Mouse (Mus musculus): ENCODE results near the gene Skap1. TPM values are rescaled to one million over a fixed set of nuclear protein-coding genes. Genes with fewer than 3 reads are reported as not detected.
"Not testable (repeated sequence)": the region's sequence is repeated elsewhere in the genome, so short reads cannot be mapped to it uniquely, and the experiment has no call there.

Gene Skap1
- polyA plus RNA-seq, 1 experiment from 2014 or later: 2.1 TPM

DNA sequence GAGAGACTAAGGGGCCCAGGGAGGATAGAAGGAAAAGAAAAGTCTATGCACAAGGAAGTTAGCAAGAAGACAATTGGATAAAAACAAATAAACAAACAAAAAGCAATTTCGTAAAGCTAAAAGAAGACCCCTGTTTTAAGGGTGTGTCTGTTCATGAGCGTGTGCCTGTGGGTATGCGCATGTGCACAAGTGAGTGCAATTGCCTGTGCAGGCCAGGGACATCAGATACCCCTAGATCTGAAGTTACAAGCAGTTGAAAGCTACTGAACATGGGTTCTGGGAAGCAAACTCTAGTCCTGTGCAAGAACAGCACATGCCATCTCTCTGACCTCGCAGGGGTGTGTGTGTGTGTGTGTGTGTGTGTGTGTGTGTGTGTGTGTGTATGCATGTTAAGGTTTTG lies 233.1 kb downstream of the Skap1 start:
- Histone ChIP-seq H3K4me2 (ENCODE audit: low read depth, low read length) (no peak overlapping the region), H3K9me3 (ENCODE audit: control insufficient read depth, low read length) (no peaks in the 10 kb centered on the region), H3K9ac (ENCODE audit: low read length) (no peak overlapping the region), H3K36me3 (ENCODE audit: control insufficient read depth, insufficient read depth, low read length) (no peaks in the 10 kb centered on the region), H3K4me1 (replicated peaks; ENCODE audit: control insufficient read depth, insufficient read depth, low read length) (no peaks in the 10 kb centered on the region), H3K4me3 (ENCODE audit: low read length) (no peak overlapping the region), H3K27ac (ENCODE audit: low read length) (no peak overlapping the region), H3K27me3 (ENCODE audit: control insufficient read depth, insufficient read depth, low read depth, low read length) (no peaks in the 10 kb centered on the region)
- ATAC-seq (ENCODE audit: low read depth): no peak
- WGBS: 82% methylated on average over 4 of the region's 4 CpGs

DNA sequence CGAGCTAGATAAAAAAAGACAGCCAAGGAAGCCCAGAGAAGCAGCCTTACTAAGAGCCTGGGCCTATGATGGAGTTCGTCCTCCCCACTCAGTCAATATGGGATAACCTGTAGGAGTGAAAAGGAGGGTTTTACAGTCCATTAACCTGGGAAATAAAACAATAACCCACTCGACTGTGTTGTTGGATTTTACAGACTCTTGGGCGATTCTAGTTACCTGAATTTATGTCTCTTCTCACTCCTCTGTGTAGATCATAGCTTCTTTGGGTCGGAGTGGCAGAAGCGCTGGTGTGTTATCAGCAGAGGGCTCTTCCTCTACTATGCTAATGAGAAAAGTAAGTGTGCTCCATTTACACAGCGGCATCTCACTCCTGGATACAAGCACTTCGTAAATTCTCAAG lies 239.4 kb downstream of the Skap1 start:
- H3K4me3 ChIP-seq (ENCODE audit: low read length): no peak overlapping the region
- no peaks in the 10 kb centered on the region for H3K4me1 ChIP-seq (replicated peaks; ENCODE audit: control insufficient read depth, insufficient read depth, low read length)
- H3K9ac ChIP-seq (ENCODE audit: low read length): no peak overlapping the region
- H3K4me2 ChIP-seq (ENCODE audit: low read depth, low read length): no peak overlapping the region
- H3K27ac ChIP-seq (ENCODE audit: low read length): no peak overlapping the region
- no peaks in the 10 kb centered on the region for H3K36me3 ChIP-seq (ENCODE audit: control insufficient read depth, insufficient read depth, low read length)
- no peaks in the 10 kb centered on the region for H3K9me3 ChIP-seq (ENCODE audit: control insufficient read depth, low read length)
- no peak for ATAC-seq (ENCODE audit: low read depth)
- WGBS: 72% methylated on average over 8 of the region's 8 CpGs
- H3K27me3 ChIP-seq (ENCODE audit: control insufficient read depth, insufficient read depth, low read depth, low read length): no peaks in the 10 kb centered on the region

DNA sequence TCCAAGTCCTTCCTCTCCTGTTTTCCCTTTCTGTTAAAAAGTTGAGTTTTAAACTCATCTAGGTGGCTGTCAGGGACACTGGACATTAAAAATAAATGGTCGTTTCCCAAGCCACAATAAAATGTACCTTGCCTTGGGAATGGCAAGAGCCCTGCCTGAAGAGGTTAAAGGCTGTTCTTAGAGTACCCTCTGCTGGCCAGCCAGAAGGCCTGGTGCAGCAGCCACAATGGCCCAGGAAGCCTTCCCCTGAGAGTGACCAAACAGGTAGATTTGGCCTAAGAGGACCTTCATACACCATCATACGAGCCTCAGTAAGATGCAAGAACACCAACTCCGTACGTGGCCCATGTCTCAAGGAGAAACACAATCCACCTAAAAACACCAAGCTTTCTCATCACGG lies 246.9 kb downstream of the Skap1 start:
- Histone ChIP-seq H3K9me3 (ENCODE audit: control insufficient read depth, low read length) (no peaks in the 10 kb centered on the region), H3K27ac (ENCODE audit: low read length) (no peak overlapping the region), H3K4me2 (ENCODE audit: low read depth, low read length) (no peak overlapping the region), H3K27me3 (ENCODE audit: control insufficient read depth, insufficient read depth, low read depth, low read length) (no peaks in the 10 kb centered on the region), H3K4me1 (replicated peaks; ENCODE audit: control insufficient read depth, insufficient read depth, low read length) (no peaks in the 10 kb centered on the region), H3K36me3 (ENCODE audit: control insufficient read depth, insufficient read depth, low read length) (no peaks in the 10 kb centered on the region), H3K9ac (ENCODE audit: low read length) (no peak overlapping the region), H3K4me3 (ENCODE audit: low read length) (no peak overlapping the region)
- no peak for ATAC-seq (ENCODE audit: low read depth)
- 58% methylated on average over 5 of the region's 5 CpGs for WGBS

DNA sequence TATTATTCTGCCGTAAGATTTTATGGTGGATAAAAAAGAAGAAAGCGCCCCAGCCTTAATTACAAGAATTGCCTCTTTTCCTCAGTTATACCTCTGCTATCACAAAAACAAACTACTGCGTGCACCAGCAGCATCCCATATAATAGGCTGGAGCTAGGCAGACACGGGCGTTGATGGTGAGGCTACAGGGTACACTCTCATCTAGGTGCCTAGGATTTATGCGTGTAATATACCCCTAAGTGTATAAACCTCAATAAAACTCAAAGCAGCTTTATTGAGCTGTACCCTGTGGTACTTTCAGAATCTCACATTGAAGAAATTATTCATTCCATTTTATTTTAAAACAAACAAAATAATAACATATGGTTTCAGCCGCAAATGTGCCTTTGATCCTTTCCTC lies 247.3 kb downstream of the Skap1 start:
- Histone ChIP-seq H3K4me2 (ENCODE audit: low read depth, low read length) (no peak overlapping the region), H3K36me3 (ENCODE audit: control insufficient read depth, insufficient read depth, low read length) (no peaks in the 10 kb centered on the region), H3K27ac (ENCODE audit: low read length) (no peak overlapping the region), H3K9me3 (ENCODE audit: control insufficient read depth, low read length) (no peaks in the 10 kb centered on the region), H3K4me1 (replicated peaks; ENCODE audit: control insufficient read depth, insufficient read depth, low read length) (no peaks in the 10 kb centered on the region), H3K27me3 (ENCODE audit: control insufficient read depth, insufficient read depth, low read depth, low read length) (no peaks in the 10 kb centered on the region), H3K9ac (ENCODE audit: low read length) (no peak overlapping the region), H3K4me3 (ENCODE audit: low read length) (no peak overlapping the region)
- ATAC-seq (ENCODE audit: low read depth): no peak
- 91% methylated on average over 7 of the region's 7 CpGs for WGBS

DNA sequence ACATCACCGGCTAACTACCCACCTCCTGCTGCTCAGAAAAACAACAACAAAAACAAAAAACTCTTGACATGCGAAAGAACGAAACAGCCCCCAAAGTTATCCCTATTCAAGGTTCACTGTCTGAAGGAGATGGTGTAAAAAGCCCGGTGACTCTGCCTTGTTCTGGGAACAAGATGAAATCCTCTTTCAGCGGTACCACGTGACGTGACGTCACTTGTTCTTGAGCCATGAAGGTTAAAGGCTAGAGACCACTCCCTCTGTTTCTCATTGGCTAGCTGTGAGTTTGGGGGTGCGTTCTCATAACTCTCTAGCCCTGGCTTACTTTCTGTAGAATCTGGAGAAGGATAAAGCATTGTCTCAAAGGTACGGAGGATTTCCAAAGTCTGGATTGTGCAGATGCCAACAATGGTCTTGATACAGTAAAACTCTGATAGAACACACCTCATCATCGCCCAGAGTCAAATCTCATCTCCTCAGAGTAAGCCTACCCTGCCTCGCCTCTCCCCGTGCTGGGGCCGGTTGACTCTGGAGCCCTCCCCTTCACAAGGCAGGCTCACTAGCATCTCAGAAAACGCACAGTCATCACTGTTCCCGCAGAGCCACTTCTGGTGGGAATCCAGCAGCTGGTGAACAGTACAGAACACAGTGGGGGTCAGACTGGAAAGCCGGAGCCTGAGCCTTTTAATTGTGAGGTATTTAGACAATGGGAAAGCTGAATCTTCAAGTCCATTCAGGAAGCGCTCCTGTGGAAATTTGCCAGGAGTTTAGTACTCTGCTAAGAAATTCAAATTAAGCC lies 249.0 kb downstream of the Skap1 start:
- H3K9me3 ChIP-seq (ENCODE audit: control insufficient read depth, low read length): no peaks in the 10 kb centered on the region
- H3K4me1 ChIP-seq (replicated peaks; ENCODE audit: control insufficient read depth, insufficient read depth, low read length): no peaks in the 10 kb centered on the region
- H3K27me3 ChIP-seq (ENCODE audit: control insufficient read depth, insufficient read depth, low read depth, low read length): no peaks in the 10 kb centered on the region
- H3K36me3 ChIP-seq (ENCODE audit: control insufficient read depth, insufficient read depth, low read length): no peaks in the 10 kb centered on the region
- WGBS: 55% methylated on average over 18 of the region's 18 CpGs
- no peak for ATAC-seq (ENCODE audit: low read depth)
- H3K4me2 ChIP-seq (ENCODE audit: low read depth, low read length): no peak overlapping the region
- no peak overlapping the region for H3K4me3 ChIP-seq (ENCODE audit: low read length)
- no peak overlapping the region for H3K27ac ChIP-seq (ENCODE audit: low read length)
- no peak overlapping the region for H3K9ac ChIP-seq (ENCODE audit: low read length)

DNA sequence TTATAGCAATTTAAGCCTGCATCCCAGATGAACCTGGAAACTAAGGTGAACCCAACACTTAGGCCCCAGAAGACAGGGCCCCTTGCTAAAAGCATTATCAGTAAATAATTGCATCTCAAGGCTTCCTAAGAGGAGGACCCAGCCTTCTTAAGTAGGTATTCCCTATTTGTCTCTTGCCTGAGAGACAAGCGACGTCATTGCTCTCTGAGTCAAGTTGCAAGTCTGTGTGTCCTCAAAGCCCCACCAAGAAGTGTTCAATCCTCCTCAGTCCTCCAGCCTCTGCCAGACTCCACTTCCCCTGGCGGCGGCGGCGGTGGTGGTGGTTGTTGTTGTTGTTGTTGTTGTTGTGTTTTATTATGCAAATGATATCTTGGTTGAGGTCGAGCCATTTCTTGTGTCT lies 249.6 kb downstream of the Skap1 start:
- Histone ChIP-seq H3K27ac (ENCODE audit: low read length) (no peak overlapping the region), H3K4me1 (replicated peaks; ENCODE audit: control insufficient read depth, insufficient read depth, low read length) (no peaks in the 10 kb centered on the region), H3K27me3 (ENCODE audit: control insufficient read depth, insufficient read depth, low read depth, low read length) (no peaks in the 10 kb centered on the region), H3K9ac (ENCODE audit: low read length) (no peak overlapping the region), H3K4me3 (ENCODE audit: low read length) (no peak overlapping the region), H3K4me2 (ENCODE audit: low read depth, low read length) (no peak overlapping the region), H3K9me3 (ENCODE audit: control insufficient read depth, low read length) (no peaks in the 10 kb centered on the region), H3K36me3 (ENCODE audit: control insufficient read depth, insufficient read depth, low read length) (no peaks in the 10 kb centered on the region)
- ATAC-seq (ENCODE audit: low read depth): no peak
- 72% methylated on average over 7 of the region's 7 CpGs for WGBS

DNA sequence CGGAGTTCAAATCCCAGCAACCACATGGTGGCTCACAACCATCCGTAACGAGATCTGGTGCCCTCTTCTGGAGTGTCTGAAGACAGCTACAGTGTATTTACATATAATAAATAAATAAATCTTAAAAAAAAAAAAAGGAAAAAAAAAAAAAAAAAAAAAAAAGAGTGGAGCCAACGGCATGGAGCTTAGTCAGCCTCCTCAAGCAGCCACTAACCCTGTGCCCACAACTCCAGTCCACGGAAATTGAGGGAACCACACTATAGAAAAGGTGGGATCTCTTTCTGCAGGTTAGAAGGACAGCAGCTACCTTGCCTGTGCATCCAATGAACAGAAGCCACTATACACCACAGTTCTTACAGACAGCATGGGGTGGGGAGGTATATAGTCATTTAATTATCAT lies 250.8 kb downstream of the Skap1 start:
- WGBS: 66% methylated on average over 5 of the region's 5 CpGs
- not testable (repeated sequence) for H3K27ac ChIP-seq (ENCODE audit: low read length); H3K4me1 ChIP-seq (replicated peaks; ENCODE audit: control insufficient read depth, insufficient read depth, low read length)

DNA sequence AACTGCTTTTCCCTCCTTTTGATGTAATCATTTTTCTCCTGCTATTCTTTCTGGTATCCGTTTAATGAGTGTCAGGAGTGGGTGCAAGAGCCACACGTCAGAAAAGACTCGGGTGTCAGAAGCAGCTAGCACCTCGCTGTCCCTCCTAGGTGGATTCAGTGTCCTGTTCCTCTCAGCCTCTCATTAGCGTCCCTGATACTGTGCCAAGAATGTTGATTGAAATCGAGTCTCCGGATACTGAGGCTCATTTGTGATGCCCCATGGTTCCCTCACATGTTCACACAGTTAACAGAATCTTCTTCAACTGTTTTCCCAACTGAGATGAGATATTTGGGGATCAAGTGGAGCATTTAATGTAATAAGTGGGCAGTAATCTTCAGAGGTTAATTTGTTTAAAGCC lies 254.2 kb downstream of the Skap1 start:
- Histone ChIP-seq H3K4me2 (ENCODE audit: low read depth, low read length) (no peak overlapping the region), H3K9ac (ENCODE audit: low read length) (no peak overlapping the region), H3K4me1 (replicated peaks; ENCODE audit: control insufficient read depth, insufficient read depth, low read length) (no peaks in the 10 kb centered on the region), H3K36me3 (ENCODE audit: control insufficient read depth, insufficient read depth, low read length) (no peaks in the 10 kb centered on the region), H3K27ac (ENCODE audit: low read length) (no peak overlapping the region), H3K27me3 (ENCODE audit: control insufficient read depth, insufficient read depth, low read depth, low read length) (no peaks in the 10 kb centered on the region), H3K4me3 (ENCODE audit: low read length) (no peak overlapping the region), H3K9me3 (ENCODE audit: control insufficient read depth, low read length) (no peaks in the 10 kb centered on the region)
- 49% methylated on average over 7 of the region's 7 CpGs for WGBS
- no peak for ATAC-seq (ENCODE audit: low read depth)

More for the DNA sequence above, 250.8 kb downstream of the Skap1 start:
- ATAC-seq (ENCODE audit: low read depth); H3K9me3 ChIP-seq (ENCODE audit: control insufficient read depth, low read length); H3K4me2 ChIP-seq (ENCODE audit: low read depth, low read length); H3K27me3 ChIP-seq (ENCODE audit: control insufficient read depth, insufficient read depth, low read depth, low read length); H3K36me3 ChIP-seq (ENCODE audit: control insufficient read depth, insufficient read depth, low read length); H3K9ac ChIP-seq (ENCODE audit: low read length); H3K4me3 ChIP-seq (ENCODE audit: low read length): not testable (repeated sequence)

DNA sequence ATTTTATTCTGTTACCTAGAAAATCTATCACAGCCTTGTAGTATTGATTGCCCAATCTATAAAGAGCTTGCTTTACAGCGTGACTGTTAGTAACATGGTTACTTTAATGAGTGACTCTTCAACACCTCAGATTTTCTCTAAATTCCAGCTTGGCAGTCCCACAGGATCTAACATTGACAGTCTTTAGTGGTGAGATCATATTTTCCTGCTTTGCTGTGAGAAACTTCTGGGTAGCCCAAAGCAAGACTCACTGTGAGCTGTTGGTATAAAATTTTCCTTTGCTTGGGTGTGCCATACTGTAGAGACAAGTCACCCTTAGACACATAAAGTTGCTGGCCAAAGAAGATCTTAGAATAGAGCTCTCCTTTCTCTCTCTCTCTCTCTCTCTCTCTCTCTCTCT lies 261.4 kb downstream of the Skap1 start:
- 42% methylated on average over 1 of the region's 1 CpGs for WGBS
- H3K4me1 ChIP-seq (replicated peaks; ENCODE audit: control insufficient read depth, insufficient read depth, low read length): no peaks in the 10 kb centered on the region

DNA sequence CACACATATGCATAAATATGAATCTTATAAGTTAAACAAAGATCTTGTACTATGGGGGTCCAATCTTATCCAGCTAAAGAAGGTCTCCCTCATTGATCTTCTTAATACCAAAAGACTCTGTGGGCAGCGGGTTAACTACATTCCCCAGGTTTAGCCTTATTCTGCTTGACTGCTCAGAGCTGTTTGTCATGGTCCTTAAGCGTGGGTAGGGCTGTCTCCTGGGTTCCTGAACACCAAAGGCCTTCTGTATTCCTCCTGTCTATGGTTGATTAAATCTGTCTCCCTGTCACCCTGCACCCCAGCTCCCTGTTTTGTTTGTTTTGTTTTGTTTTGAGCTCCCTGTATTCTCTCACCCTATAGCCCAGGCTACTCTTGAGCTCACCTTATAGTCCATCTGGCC lies 264.2 kb downstream of the Skap1 start:
- no peak for ATAC-seq (ENCODE audit: low read depth)
- Histone ChIP-seq H3K9me3 (ENCODE audit: control insufficient read depth, low read length) (no peaks in the 10 kb centered on the region), H3K4me3 (ENCODE audit: low read length) (no peak overlapping the region), H3K4me2 (ENCODE audit: low read depth, low read length) (no peak overlapping the region), H3K4me1 (replicated peaks; ENCODE audit: control insufficient read depth, insufficient read depth, low read length) (no peaks in the 10 kb centered on the region), H3K9ac (ENCODE audit: low read length) (no peak overlapping the region), H3K27ac (ENCODE audit: low read length) (no peak overlapping the region), H3K27me3 (ENCODE audit: control insufficient read depth, insufficient read depth, low read depth, low read length) (no peaks in the 10 kb centered on the region), H3K36me3 (ENCODE audit: control insufficient read depth, insufficient read depth, low read length) (no peaks in the 10 kb centered on the region)
- WGBS: 85% methylated on average over 2 of the region's 2 CpGs

More for the DNA sequence above, 261.4 kb downstream of the Skap1 start:
- H3K4me3 ChIP-seq (ENCODE audit: low read length): no peak overlapping the region
- H3K9me3 ChIP-seq (ENCODE audit: control insufficient read depth, low read length): no peaks in the 10 kb centered on the region
- no peak for ATAC-seq (ENCODE audit: low read depth)
- H3K36me3 ChIP-seq (ENCODE audit: control insufficient read depth, insufficient read depth, low read length): no peaks in the 10 kb centered on the region
- H3K4me2 ChIP-seq (ENCODE audit: low read depth, low read length): no peak overlapping the region
- no peak overlapping the region for H3K27ac ChIP-seq (ENCODE audit: low read length)
- no peaks in the 10 kb centered on the region for H3K27me3 ChIP-seq (ENCODE audit: control insufficient read depth, insufficient read depth, low read depth, low read length)
- no peak overlapping the region for H3K9ac ChIP-seq (ENCODE audit: low read length)
